Mouse (Mus musculus): Measurements from ENCODE around the gene Hydin.
"Not testable (repeated sequence)": the region's sequence is repeated elsewhere in the genome, so short reads cannot be mapped to it uniquely, and the experiment has no call there.

Hydin gene

DNA sequence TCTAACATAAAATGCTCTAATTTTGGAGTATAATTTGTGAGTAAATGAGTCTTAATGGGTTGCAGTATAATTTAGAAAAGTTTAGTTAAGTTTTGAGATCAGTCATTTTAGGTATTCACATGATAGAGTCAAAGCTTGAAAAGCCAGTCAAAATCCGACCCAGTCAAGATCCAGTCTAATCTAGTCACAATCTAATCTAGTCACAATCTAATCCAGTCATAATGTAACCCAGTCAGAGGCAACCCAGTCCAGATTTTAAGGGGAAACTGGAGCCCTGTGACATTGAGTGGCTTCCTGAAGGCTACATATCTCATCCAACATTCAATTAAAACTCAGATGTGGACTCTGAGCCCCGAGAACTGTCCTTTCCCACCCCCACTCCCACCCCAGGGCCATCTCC lies 72.7 kb downstream of the Hydin start:
- no peak for DNase-seq (ENCODE audit: low spot score)

- DNase-seq (ENCODE audit: low spot score) = no peak
Observed at GRCm38 (mm10) chr8:110340090-110340703, 73.4 kb downstream of the Hydin start.

DNA sequence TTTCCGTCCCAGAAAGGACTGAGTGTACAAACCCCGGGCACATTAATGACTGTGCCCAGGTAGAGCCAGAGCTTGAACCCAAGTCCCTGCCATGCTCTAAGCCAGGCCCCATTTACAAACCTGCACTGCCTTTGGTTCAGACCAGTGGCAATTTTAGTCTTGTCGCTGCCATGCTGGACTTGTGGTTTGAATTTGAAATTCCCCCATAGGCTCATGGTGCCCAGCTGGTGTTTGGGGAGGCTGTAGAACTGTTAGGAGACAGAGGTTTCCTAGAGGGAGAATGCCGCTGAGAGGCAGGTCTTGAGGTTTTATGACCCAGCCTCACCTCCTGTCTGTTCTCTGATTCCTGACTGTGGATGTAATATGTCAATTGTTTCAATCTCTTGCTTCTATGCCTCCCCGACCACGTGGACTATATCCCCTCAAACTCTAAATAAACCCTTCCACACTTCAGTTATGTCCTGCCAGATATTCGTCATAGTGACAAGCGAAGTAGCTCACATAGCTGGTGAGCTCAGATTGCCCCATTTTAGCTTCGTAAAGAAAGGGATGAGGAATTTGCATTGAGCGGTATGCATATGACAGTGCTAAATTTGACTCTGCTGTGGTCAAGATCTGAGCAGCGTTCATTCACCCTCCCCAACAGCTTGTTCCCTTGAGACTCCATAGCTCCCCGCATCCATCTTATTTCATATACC lies 79.1 kb downstream of the Hydin start:
- no peak for DNase-seq (ENCODE audit: low spot score)

GRCm38 (mm10) chr8:110346915-110347314 lies 80.1 kb downstream of the Hydin start:
- no peak for DNase-seq (ENCODE audit: low spot score)

DNA sequence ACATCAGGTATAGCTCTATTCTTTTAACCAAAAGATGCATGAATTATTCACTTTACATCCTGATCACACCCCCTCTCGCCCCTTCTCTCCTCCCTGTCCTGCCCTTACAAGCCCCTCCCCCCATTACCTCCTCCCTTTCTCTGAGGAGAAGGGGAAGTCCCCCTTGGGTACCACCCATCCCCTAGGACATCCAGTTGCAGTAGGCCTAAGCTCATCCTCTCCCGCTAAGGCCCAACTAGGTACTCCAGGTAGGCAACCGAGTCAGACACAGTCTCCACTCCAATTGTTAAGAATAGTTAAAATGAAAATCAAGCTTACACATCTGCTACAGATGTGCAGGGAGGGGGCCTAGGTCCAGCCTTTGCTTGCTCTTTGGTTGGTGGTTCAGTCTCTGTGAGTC lies 83.9 kb downstream of the Hydin start:
- no peak for DNase-seq (ENCODE audit: low spot score)

GRCm38 (mm10) chr8:110351909-110352308 lies 85.1 kb downstream of the Hydin start:
- no peak for DNase-seq (ENCODE audit: low spot score)

- no peak for DNase-seq (ENCODE audit: low spot score)
Observed at GRCm38 (mm10) chr8:110362975-110363374, 96.2 kb downstream of the Hydin start.

- no peak for DNase-seq (ENCODE audit: low spot score)
Observed at GRCm38 (mm10) chr8:110372836-110373235, 106.1 kb downstream of the Hydin start.

- no peak for DNase-seq (ENCODE audit: low spot score)
Observed at GRCm38 (mm10) chr8:110373695-110374094, 106.9 kb downstream of the Hydin start.

DNA sequence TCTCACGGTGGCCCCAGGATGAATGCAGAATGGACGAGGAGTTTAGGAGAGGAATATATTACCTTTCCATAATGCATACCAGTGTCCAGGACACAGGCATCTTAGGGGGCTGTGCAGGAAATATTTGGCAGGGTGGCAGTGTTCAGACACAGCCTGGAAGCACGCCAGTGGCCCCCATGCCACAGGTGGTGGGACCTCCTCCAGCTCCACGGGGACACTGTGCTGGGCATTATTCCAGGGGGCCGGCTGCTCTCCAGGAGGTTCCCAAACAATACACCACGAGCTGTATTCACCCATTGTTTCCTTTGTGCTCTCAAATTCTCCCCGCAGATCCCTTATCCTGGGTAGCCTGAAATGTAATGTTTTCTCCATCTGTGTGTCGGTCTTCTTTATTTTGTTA lies 116.0 kb downstream of the Hydin start:
- DNase-seq (ENCODE audit: low spot score) = no peak

GRCm38 (mm10) chr8:110384632-110385031 lies 117.9 kb downstream of the Hydin start:
- not testable (repeated sequence) for DNase-seq (ENCODE audit: low spot score)

DNA sequence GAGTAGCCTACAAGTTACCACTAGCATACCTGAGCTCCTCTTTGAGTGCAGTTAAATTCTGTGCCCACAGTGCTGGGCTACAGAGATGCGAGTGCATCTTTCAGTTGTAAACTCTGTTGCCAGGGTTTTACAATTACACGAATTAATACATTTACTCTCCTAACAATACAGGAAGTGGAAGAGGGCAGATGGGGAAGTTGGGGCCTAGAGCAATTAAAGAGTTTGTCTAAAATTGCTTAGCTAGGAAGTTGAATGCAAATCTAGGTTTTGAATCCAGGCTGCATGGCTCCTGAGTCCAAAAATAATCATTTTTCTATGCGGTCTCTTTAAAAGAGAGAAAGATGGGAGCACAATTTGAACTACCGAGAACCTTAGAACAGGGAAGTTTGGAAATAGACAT lies 128.9 kb downstream of the Hydin start:
- DNase-seq (ENCODE audit: low spot score) = no peak

GRCm38 (mm10) chr8:110400536-110400935 lies 133.8 kb downstream of the Hydin start:
- DNase-seq (ENCODE audit: low spot score) = no peak

DNA sequence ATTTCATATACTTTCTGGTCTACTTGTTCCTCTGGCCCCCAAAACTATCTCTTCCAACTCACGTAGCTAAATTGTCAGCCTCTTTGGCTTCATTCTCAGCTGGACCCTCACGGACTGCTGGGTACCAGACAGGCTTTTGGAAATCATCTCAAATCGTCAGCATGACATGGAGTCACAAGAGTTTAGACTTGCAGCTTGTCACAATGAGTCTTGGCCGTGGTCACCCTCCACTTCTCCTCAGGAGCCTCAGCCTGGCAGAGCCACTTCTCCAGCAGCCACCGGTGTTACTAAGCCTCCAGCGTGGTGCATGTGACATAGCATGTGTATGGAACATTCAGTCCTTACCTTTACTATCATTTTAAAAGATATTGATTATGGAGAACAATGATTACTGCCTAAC lies 135.5 kb downstream of the Hydin start:
- no peak for DNase-seq (ENCODE audit: low spot score)

DNA sequence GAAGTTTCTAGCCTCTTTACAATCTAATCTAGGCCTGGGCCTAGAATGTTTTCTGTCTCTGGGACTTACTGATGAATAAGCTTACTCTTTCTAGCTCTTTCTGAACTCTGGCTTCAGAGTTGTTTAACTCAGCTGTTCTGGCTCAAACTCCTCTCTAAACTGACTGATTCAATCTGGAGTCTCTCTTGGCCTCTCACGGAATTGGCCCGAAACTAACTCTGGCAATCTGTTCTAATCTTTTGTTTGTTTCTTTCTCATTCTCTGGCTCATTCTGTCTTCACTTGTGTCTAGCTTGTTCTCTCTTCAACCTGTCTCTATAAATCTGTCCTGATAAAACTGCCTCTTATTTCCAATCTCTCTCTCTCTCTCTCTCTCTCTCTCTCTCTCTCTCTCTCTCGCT lies 137.7 kb downstream of the Hydin start:
- no peak for DNase-seq (ENCODE audit: low spot score)

DNA sequence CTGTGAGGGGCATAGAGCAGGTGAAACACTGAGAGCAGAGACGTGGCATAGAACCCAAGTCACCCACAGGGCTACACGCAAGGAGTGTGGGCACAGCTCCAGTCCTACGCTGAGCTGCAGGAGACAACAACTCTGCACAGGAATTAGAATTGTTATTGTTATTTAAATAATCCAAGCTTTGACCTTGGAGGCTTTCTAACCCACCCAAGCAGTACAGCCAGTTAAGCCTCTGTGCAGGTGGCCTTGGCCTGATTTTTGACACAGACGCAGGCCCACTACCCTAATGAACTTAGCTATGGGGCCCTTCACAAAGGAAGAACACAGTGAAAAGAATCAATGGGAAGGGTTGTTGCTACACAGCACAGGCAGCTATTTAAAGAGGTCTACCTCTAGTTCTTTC lies 148.3 kb downstream of the Hydin start:
- DNase-seq (ENCODE audit: low spot score) = no peak

GRCm38 (mm10) chr8:110416931-110417330 lies 150.2 kb downstream of the Hydin start:
- no peak for DNase-seq (ENCODE audit: low spot score)

GRCm38 (mm10) chr8:110417801-110418200 lies 151.0 kb downstream of the Hydin start:
- DNase-seq (ENCODE audit: low spot score) = no peak

DNA sequence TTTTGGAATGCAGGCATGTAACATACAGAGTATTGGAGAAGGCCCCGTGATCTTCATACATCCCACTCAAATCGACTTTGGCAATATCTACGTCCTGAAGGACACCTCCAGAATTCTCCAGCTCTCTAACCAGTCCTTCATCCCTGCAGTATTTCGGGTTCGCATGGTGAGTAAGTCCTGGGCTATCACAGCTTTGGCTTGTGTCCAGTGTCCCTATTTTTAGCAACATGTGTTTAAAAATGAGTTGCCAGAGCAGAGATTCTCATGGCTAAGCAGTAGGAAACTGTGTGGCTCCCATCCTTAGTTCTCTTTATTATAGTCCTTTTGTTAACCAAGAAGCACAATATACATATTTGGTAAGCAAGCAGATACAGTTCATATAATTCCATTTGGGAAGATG lies 152.9 kb downstream of the Hydin start:
- DNase-seq (ENCODE audit: low spot score) = no peak

DNA sequence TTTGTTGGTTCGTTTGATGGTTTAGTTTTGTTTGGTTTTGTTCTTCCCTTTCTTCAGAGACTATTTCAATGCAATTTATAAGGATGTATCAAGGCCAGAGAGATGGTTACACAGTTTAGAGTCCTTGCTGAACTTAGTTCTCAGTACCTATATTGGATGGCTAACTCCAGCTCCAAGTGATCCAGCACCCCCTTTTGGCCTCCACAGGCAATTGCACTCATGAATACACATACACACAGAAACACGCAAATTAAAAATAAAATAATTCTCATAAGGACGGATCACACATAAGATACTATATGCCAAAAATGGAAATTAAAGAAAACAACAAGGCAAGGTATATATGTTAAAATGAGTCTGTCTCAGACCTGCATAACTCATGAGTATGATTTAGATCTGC lies 153.4 kb downstream of the Hydin start:
- DNase-seq (ENCODE audit: low spot score) = no peak

DNA sequence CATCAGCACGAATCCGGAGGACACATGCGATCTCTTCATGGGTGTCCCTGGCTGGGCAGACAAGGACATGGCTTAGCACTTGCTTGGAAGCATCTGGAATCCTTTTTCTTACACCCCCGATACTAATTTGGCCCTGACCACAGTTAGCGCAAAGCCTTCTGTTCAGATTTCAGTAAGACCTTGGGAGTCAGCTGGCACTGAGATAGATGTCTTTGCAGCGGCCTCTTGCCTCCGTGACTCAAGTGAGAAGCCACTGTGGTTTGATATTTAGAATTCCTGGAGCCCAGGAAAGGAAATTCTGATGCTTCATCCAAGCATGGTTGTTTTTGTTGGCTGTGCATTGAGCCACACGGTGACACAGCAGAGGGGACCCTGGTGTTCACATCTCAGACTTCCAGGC lies 157.4 kb downstream of the Hydin start:
- DNase-seq (ENCODE audit: low spot score) = no peak

- no peak for DNase-seq (ENCODE audit: low spot score)
Observed at GRCm38 (mm10) chr8:110431340-110431739, 164.6 kb downstream of the Hydin start.

DNA sequence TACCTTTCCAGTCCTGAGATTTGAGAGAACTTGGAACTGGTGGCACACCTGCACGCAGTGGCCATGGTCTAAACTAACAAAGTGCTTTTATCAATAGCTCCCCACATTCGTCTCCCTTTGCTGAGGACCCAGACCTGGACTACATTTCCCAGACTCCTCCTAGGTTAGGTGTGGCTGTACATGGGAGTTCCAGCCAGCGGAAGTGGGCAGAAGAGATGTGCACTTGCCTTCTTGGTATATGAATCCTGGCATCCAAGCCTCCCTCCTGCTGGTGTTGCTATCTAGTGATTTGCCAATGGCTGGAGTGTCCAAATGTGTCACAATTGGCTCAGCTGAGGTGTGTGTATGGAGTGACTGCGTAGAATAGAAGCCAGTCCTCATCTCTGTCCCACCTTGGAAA lies 173.8 kb downstream of the Hydin start:
- no peak for DNase-seq (ENCODE audit: low spot score)

GRCm38 (mm10) chr8:110444276-110444675 lies 177.5 kb downstream of the Hydin start:
- DNase-seq (ENCODE audit: low spot score) = no peak
